Mouse (Mus musculus): ENCODE measurements around the gene Banp. TPM values are rescaled to one million over a fixed set of nuclear protein-coding genes. Genes with fewer than 3 reads are reported as not detected.

Gene Banp
- polyA plus RNA-seq (2015; fragmentation: Nextera tagmentation; extraction: Ambion mirVana) = 35.6 and 36.3 TPM in 2 replicates

DNA sequence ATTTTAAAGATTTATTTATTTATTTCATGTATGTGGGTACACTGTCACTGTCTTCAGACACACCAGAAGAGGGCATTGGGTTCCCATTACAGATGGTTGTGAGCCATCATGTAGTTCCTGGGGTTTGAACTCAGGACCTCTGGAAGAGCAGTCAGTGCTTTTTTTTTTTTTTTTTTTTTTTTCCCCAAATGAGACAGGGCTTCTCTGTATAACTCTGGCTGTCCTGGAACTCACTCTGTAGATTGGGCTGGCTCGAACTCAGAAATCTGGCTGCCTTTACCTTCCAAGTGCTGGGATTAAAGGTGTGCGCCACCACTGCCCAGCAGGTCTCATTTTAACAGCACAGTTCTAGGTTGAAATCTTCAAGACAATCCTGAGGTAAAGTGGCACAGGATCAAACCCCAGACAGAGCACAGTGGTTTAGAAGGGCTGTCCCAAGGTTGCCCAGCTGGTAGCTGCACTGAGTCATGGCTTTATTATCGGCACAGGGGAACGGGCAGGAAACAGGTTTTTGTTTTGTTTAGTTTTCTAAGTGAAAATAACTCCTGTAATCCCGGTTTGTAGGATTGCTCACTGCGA, at the start of gene Banp:
TSS of gene Banp (plus strand) at position 529 of the 579 bp plus-strand sequence.
- peak within 1 kb of the TSS; percentile 93 for H3K9ac ChIP-seq
- no peak for ATAC-seq (ENCODE audit: insufficient read depth, low FRiP score, low read depth)
- no peaks in the 10 kb centered on the region for H3K36me3 ChIP-seq
- peak within 1 kb of the TSS; percentile 97 for H3K27ac ChIP-seq
- H3K4me3 ChIP-seq (replicated peaks) = peak within 1 kb of the TSS; percentile 85
- no peaks in the 10 kb centered on the region for H3K9me3 ChIP-seq
- peaks cover 36% of the 10 kb centered on the region for H3K4me1 ChIP-seq
- peak within 1 kb of the TSS; percentile 82 for H3K4me2 ChIP-seq
- H3K27me3 ChIP-seq (replicated peaks) = no peaks in the 10 kb centered on the region
- 56% methylated on average over 6 of the region's 6 CpGs for WGBS

GRCm38 (mm10) chr8:121901498-121902236, 47.9 kb upstream of the Banp start:
- no peaks in the 10 kb centered on the region for H3K27me3 ChIP-seq (replicated peaks)
- no peaks in the 10 kb centered on the region for H3K36me3 ChIP-seq
- no peak overlapping the region for H3K4me3 ChIP-seq (replicated peaks)
- no peaks in the 10 kb centered on the region for H3K9me3 ChIP-seq
- H3K9ac ChIP-seq = no peak overlapping the region
- 43% methylated on average over 8 of the region's 8 CpGs for WGBS
- H3K27ac ChIP-seq = 0 out of 2 replicates have a peak overlapping the region, but pooled peaks have one; percentile 13
- ATAC-seq (ENCODE audit: insufficient read depth, low FRiP score, low read depth) = no peak
- peaks cover 53% of the 10 kb centered on the region for H3K4me1 ChIP-seq
- H3K4me2 ChIP-seq = no peak overlapping the region

DNA sequence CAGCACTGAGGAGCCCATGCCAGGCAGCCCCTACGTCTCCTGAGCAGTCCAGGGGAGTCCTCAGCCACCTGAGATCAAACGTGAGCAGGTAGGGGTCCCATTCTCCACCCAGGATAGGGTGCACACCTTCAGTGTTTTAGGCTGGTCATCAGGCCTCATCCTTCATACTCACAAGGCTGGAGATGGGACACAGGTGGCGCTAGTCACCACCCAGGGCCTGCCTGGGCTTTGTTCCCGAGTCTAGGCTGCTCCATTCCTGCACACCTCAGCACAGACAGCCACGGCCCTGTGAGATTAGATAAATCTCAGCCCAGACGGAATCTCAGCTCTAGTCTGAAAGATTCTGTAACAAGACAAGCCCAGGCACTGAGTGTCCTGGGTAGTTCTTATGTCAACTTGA, 45.6 kb upstream of the Banp start:
- Histone ChIP-seq H3K27me3 (replicated peaks) (no peaks in the 10 kb centered on the region), H3K9ac (no peak overlapping the region), H3K4me1 (peaks cover 34% of the 10 kb centered on the region), H3K4me2 (no peak overlapping the region; the same call in 1 of the 2 replicates), H3K27ac (no peak overlapping the region), H3K4me3 (replicated peaks) (no peak overlapping the region), H3K36me3 (no peaks in the 10 kb centered on the region), H3K9me3 (no peaks in the 10 kb centered on the region)
- no peak for ATAC-seq (ENCODE audit: insufficient read depth, low FRiP score, low read depth)
- WGBS = 65% methylated on average over 6 of the region's 6 CpGs

- Histone ChIP-seq H3K4me2 (peak overlapping the region; percentile 97; the same call in 1 of the 2 replicates), H3K4me1 (peaks cover 33% of the 10 kb centered on the region), H3K4me3 (replicated peaks) (peak overlapping the region; percentile 65), H3K36me3 (no peaks in the 10 kb centered on the region), H3K27ac (no peak overlapping the region), H3K9me3 (no peaks in the 10 kb centered on the region), H3K27me3 (replicated peaks) (no peaks in the 10 kb centered on the region), H3K9ac (0 out of 2 replicates have a peak overlapping the region, but pooled peaks have one; percentile 7)
- 90% methylated on average over 9 of the region's 9 CpGs for WGBS
- ATAC-seq (ENCODE audit: insufficient read depth, low FRiP score, low read depth) = no peak
Observed at GRCm38 (mm10) chr8:121904999-121905398, 44.6 kb upstream of the Banp start.

DNA sequence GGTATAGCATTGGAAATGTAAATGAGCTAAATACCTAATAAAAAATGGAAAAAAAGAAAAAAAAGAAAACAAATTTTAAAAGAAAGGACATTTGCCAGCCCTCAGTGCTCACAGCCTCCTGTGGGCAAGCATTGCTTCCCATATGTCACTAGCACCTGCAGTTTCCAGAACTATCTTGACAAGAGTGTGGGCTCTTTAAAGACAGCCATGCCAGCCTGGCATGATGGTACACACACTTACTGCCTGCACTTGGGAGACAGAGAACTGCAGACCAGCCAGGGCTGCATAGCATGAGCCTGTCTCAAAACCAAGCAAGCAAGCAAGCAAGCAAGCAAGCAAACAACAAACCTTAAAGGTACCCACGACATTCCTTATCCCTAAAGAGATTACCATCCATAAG, 44.1 kb upstream of the Banp start:
- H3K36me3 ChIP-seq = no peaks in the 10 kb centered on the region
- peaks cover 33% of the 10 kb centered on the region for H3K4me1 ChIP-seq
- WGBS = 50% methylated on average over 1 of the region's 1 CpGs
- no peaks in the 10 kb centered on the region for H3K27me3 ChIP-seq (replicated peaks)
- H3K4me3 ChIP-seq (replicated peaks) = peak overlapping the region; percentile 65
- no peaks in the 10 kb centered on the region for H3K9me3 ChIP-seq
- no peak for ATAC-seq (ENCODE audit: insufficient read depth, low FRiP score, low read depth)
- no peak overlapping the region for H3K9ac ChIP-seq
- H3K27ac ChIP-seq = no peak overlapping the region
- peak overlapping the region; percentile 97 for H3K4me2 ChIP-seq

DNA sequence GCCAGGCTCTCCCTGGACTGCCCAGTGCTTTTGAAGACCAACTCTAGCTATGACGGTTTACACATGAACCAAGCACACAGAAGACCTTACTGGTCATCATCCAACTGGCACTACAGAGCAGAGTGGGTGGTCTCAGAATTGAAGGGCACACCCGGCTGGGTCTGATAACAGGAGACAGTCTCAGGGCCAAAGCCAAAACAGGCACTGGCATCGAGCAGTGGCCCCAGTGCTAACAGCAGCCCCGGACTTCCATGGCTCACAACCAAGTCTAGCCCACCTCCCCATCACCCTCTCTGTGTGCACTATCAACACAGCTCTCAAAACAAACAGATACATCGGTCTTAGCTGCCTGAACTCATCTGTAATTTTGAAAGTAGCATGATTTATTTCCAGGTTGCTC, 43.7 kb upstream of the Banp start:
- H3K27me3 ChIP-seq (replicated peaks) = no peaks in the 10 kb centered on the region
- no peak for ATAC-seq (ENCODE audit: insufficient read depth, low FRiP score, low read depth)
- peak overlapping the region; percentile 97 for H3K4me2 ChIP-seq
- 14% methylated on average over 5 of the region's 5 CpGs for WGBS
- H3K4me3 ChIP-seq (replicated peaks) = peak overlapping the region; percentile 65
- H3K27ac ChIP-seq = no peak overlapping the region
- H3K36me3 ChIP-seq = no peaks in the 10 kb centered on the region
- H3K9ac ChIP-seq = no peak overlapping the region
- H3K9me3 ChIP-seq = no peaks in the 10 kb centered on the region
- peaks cover 33% of the 10 kb centered on the region for H3K4me1 ChIP-seq

GRCm38 (mm10) chr8:121906542-121907512, 42.7 kb upstream of the Banp start:
- H3K9me3 ChIP-seq = no peaks in the 10 kb centered on the region

DNA sequence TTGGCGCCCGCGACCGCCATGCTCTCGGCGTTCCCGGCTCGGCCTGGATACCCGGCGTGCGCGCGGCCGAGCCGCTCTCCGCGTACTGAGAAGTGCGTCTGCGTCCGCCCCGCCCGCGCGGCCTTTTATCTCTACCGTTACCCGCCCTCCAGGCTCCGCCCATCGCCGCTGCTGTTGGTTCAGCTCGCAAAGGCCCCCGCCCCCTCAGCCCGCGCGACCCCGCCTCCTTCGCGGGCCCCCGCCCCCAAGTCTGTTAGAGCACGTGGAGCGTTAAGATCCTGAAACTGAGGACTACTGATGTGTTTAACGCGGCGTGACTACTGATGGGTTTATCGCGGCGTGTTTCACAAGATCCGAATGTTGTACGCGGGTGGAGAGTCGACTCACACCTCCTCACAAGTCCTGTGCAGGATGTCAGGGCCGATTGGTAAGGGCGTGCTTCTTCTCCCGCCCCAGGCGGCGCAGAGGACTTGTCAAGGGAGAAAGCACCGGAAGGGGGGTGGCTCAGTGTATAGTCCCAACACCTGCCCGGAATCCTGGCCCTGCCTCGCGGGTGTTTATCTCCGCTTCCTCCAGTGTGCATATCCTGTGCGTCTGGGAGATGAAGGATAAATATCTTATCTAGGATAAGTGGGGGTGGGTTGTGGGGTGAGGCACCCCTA, 41.8 kb upstream of the Banp start, which contains the start of gene Slc7a5:
TSS of gene Slc7a5 (minus strand) at position 108 of the 662 bp plus-strand sequence.
- Histone ChIP-seq H3K27ac (no peak within 1 kb of the TSS), H3K4me2 (peak within 1 kb of the TSS; percentile 97), H3K4me1 (peaks cover 16% of the 10 kb centered on the region), H3K9ac (peak within 1 kb of the TSS; percentile 40), H3K27me3 (replicated peaks) (no peaks in the 10 kb centered on the region), H3K36me3 (no peaks in the 10 kb centered on the region), H3K9me3 (no peaks in the 10 kb centered on the region), H3K4me3 (replicated peaks) (peak within 1 kb of the TSS; percentile 65)
- WGBS = under 1% methylated on average over 52 of the region's 61 CpGs
- peak; percentile 93 for ATAC-seq (ENCODE audit: insufficient read depth, low FRiP score, low read depth)

More at GRCm38 (mm10) chr8:121906542-121907512, 42.7 kb upstream of the Banp start:
- peak overlapping the region; percentile 97 for H3K4me2 ChIP-seq
- no peak overlapping the region for H3K27ac ChIP-seq
- H3K4me1 ChIP-seq = peaks cover 24% of the 10 kb centered on the region
- under 1% methylated on average over 72 of the region's 72 CpGs for WGBS
- peak overlapping the region; percentile 40 for H3K9ac ChIP-seq
- H3K36me3 ChIP-seq = no peaks in the 10 kb centered on the region
- peak overlapping the region; percentile 65 for H3K4me3 ChIP-seq (replicated peaks)
- peak; percentile 12; the same call in 1 of the 2 replicates for ATAC-seq (ENCODE audit: insufficient read depth, low FRiP score, low read depth)
- no peaks in the 10 kb centered on the region for H3K27me3 ChIP-seq (replicated peaks)

DNA sequence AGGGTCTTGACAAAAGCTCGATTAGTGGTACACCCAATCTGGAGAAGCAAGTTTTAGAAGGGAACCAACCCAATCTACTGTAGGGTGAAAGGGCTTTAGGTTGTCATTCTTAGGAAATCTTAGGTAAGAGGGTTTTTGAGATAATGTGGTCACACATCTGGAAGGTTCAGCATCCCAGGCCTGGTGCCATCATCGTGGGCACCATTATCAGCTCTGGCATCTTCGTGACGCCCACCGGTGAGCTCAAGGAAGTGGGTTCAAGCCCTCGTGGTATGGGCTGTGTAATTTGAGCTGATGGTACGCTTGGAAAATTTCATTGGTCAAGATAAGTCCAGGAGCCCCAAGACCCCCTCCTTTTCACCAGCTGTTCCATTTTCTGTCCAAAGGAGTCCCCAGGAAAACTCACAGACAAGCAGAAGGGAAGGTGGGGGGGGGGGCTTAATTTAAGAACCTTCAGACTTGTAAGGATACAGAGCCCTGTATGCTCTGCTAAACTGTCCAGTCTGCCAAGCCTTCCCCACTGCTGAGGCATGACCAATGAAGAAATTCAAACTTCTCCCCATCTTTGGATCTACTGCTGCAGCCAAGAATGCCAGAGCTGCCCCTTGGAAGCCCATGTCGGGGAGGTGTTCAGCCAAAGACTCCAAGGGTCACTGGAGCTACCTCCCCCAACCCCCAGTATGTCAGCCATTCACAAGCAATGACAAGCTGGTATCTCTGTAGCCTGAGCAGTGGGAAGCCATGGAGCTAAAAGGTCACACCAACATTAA, 41.0 kb upstream of the Banp start:
- H3K9ac ChIP-seq = no peak overlapping the region
- H3K4me3 ChIP-seq (replicated peaks) = peak overlapping the region; percentile 65; the same call in 1 of the 2 replicates
- WGBS = 45% methylated on average over 8 of the region's 8 CpGs

GRCm38 (mm10) chr8:121909148-121909541, 40.4 kb upstream of the Banp start:
- Histone ChIP-seq H3K4me3 (replicated peaks) (no peak overlapping the region), H3K9me3 (no peaks in the 10 kb centered on the region), H3K4me2 (no peak overlapping the region), H3K9ac (no peak overlapping the region), H3K36me3 (no peaks in the 10 kb centered on the region), H3K27me3 (replicated peaks) (no peaks in the 10 kb centered on the region), H3K4me1 (peaks cover 16% of the 10 kb centered on the region), H3K27ac (no peak overlapping the region)
- ATAC-seq (ENCODE audit: insufficient read depth, low FRiP score, low read depth) = no peak
- whole genome bisulfite sequencing = 64% methylated on average over 8 of the region's 8 CpGs

More for the DNA sequence above, 41.0 kb upstream of the Banp start:
- no peak for ATAC-seq (ENCODE audit: insufficient read depth, low FRiP score, low read depth)
- Histone ChIP-seq H3K27me3 (replicated peaks) (no peaks in the 10 kb centered on the region), H3K4me1 (peaks cover 16% of the 10 kb centered on the region), H3K27ac (no peak overlapping the region), H3K9me3 (no peaks in the 10 kb centered on the region), H3K36me3 (no peaks in the 10 kb centered on the region), H3K4me2 (peak overlapping the region; percentile 97)

All from stomach, embryonic 15.5 days (tissue).